Mouse (Mus musculus): ENCODE results near the gene Ypel4. TPM values are rescaled to one million over a fixed set of nuclear protein-coding genes. Genes with fewer than 3 reads are reported as not detected.

Gene Ypel4
- polyA plus RNA-seq, 1 experiment, result 0.35 TPM

GRCm38 (mm10) chr2:84736312-84737161 is 2.7 kb downstream of the Ypel4 start:
- no peaks in the 10 kb centered on the region for H3K27me3 ChIP-seq (ENCODE audit: control insufficient read depth, insufficient read depth, insufficient read length)
- TF ChIP-seq CTCF (IDR thresholded peaks at IDR 0.05; ENCODE audit: control insufficient read depth, insufficient read depth, insufficient read length) (no peak), MYOG (IDR thresholded peaks at IDR 0.05; ENCODE audit: control insufficient read depth, extremely low read depth, insufficient read length) (no peak), MYOD1 (IDR thresholded peaks at IDR 0.05; ENCODE audit: control insufficient read depth, insufficient read length, low read depth) (no peak), USF1 (IDR thresholded peaks at IDR 0.05; ENCODE audit: low read depth) (no peak), FOSL1 (IDR thresholded peaks at IDR 0.05; ENCODE audit: insufficient read depth, low read length, poor library complexity, severe bottlenecking) (no peak), MAX (IDR thresholded peaks at IDR 0.05) (no peak), CEBPB (IDR thresholded peaks at IDR 0.05; ENCODE audit: low read depth) (no peak)
- H3ac ChIP-seq (ENCODE audit: control insufficient read depth, insufficient read length, low read depth), result no peak overlapping the region
- peaks cover 14% of the 10 kb centered on the region for H3K79me2 ChIP-seq (ENCODE audit: control insufficient read depth, insufficient read depth)
- H3K79me3 ChIP-seq (ENCODE audit: low read depth), result peaks cover 3% of the 10 kb centered on the region
- H3K4me3 ChIP-seq (ENCODE audit: insufficient read depth, poor library complexity, severe bottlenecking), result no peak overlapping the region
- H3K36me3 ChIP-seq (ENCODE audit: control insufficient read depth, insufficient read depth), result peaks cover 15% of the 10 kb centered on the region

- no peak for TF ChIP-seq CEBPB (IDR thresholded peaks at IDR 0.05; ENCODE audit: low read depth)
- Histone ChIP-seq H3K27me3 (ENCODE audit: control insufficient read depth, insufficient read depth, insufficient read length) (no peaks in the 10 kb centered on the region), H3ac (ENCODE audit: control insufficient read depth, insufficient read length, low read depth) (no peak overlapping the region), H3K79me3 (ENCODE audit: low read depth) (peaks cover 11% of the 10 kb centered on the region), H3K79me2 (ENCODE audit: control insufficient read depth, insufficient read depth) (peaks cover 23% of the 10 kb centered on the region), H3K36me3 (ENCODE audit: control insufficient read depth, insufficient read depth) (peaks cover 17% of the 10 kb centered on the region), H3K4me3 (ENCODE audit: insufficient read depth, poor library complexity, severe bottlenecking) (no peak overlapping the region)
Observed at GRCm38 (mm10) chr2:84737451-84737925, 3.6 kb downstream of the Ypel4 start.

DNA sequence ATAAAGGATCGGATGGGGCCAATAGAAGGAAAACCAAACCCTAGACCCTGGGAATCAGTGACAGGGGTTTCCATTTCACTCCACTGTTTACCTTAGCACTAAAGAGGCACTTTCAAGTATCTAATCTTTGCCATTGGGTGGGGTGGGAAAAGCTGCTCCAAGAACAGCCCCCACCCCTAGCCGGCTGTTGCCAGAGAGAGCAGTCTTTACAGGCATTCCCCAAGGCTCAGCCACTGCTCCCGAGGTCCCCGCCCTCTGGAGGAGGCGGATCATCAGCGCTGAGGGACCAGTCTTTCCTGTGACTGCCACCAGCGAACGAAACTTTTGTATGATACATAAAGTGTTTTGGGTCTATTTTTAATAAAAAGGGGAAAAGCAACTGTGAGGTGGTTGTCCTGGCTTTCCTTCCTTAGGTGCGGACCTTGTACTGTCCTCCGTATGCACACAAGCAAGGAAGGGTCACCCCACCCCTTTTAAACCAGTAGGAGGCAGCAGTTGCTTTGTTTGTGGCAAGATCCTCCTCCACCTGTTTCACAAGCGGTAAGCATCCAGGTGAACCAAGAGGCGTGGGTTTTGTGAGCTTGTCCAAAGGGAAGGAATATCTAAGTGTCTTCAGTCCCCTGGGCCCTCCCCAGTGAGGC is 4.5 kb downstream of the Ypel4 start:
- Histone ChIP-seq H3K79me2 (ENCODE audit: control insufficient read depth, insufficient read depth) (peaks cover 32% of the 10 kb centered on the region), H3K27me3 (ENCODE audit: control insufficient read depth, insufficient read depth, insufficient read length) (no peaks in the 10 kb centered on the region), H3K4me3 (ENCODE audit: insufficient read depth, poor library complexity, severe bottlenecking) (no peak overlapping the region), H3K36me3 (ENCODE audit: control insufficient read depth, insufficient read depth) (peaks cover 17% of the 10 kb centered on the region), H3K79me3 (ENCODE audit: low read depth) (peaks cover 19% of the 10 kb centered on the region), H3ac (ENCODE audit: control insufficient read depth, insufficient read length, low read depth) (no peak overlapping the region)
- TF ChIP-seq MAX (IDR thresholded peaks at IDR 0.05), result no peak
- TF ChIP-seq MYOD1 (IDR thresholded peaks at IDR 0.05; ENCODE audit: control insufficient read depth, insufficient read length, low read depth), result no peak
- peak; percentile 6 for TF ChIP-seq CTCF (IDR thresholded peaks at IDR 0.05; ENCODE audit: control insufficient read depth, insufficient read depth, insufficient read length)

DNA sequence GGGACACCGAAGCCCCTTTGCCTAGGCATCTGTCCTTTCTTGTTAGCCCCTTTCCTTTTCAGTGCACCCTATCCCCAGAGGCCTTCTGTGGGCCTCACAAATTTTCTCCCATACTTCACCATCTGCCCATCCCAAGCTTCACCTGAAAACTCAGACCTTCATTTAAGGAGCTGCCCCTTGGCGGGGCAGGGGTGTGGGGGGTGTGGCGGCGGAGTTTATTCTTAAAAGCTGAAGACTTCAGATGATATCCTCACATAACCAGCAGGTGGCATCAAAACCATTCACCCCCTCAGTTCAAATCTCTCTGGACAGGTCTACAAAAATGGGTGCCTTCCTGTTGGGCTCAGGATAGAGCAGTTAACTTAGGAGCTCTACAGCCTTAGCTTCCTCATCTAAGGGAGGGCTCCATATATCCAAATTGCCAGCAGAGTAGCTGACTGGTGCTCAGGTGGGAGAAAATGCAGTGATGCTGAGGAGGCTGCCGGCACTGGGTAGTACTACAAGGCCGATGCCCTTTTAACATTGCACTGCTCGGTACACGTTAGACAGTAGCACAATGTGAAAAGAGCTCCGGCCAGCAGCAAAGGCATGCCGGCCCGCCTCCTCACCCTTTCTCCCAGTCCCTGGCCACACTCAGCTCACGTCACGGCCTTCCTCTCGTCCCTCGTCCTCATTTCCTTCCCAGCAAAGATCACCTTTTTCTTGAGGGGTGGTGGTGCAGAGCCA is 6.9 kb downstream of the Ypel4 start:
- Histone ChIP-seq H3ac (ENCODE audit: control insufficient read depth, insufficient read length, low read depth) (no peak overlapping the region), H3K4me3 (ENCODE audit: insufficient read depth, poor library complexity, severe bottlenecking) (no peak overlapping the region), H3K36me3 (ENCODE audit: control insufficient read depth, insufficient read depth) (peaks cover 17% of the 10 kb centered on the region), H3K27me3 (ENCODE audit: control insufficient read depth, insufficient read depth, insufficient read length) (no peaks in the 10 kb centered on the region), H3K79me2 (ENCODE audit: control insufficient read depth, insufficient read depth) (peaks cover 34% of the 10 kb centered on the region), H3K79me3 (ENCODE audit: low read depth) (peaks cover 20% of the 10 kb centered on the region)
- TF ChIP-seq MYOD1 (IDR thresholded peaks at IDR 0.05; ENCODE audit: control insufficient read depth, insufficient read length, low read depth), result no peak
- TF ChIP-seq CEBPB (IDR thresholded peaks at IDR 0.05; ENCODE audit: low read depth), result no peak
- TF ChIP-seq FOSL1 (IDR thresholded peaks at IDR 0.05; ENCODE audit: insufficient read depth, low read length, poor library complexity, severe bottlenecking), result no peak

GRCm38 (mm10) chr2:84741841-84742450 is 8.1 kb downstream of the Ypel4 start:
- H3K79me3 ChIP-seq (ENCODE audit: low read depth), result peaks cover 20% of the 10 kb centered on the region
- TF ChIP-seq FOSL1 (IDR thresholded peaks at IDR 0.05; ENCODE audit: insufficient read depth, low read length, poor library complexity, severe bottlenecking), result no peak
- no peak for TF ChIP-seq MAX (IDR thresholded peaks at IDR 0.05)
- no peak for TF ChIP-seq CTCF (IDR thresholded peaks at IDR 0.05; ENCODE audit: control insufficient read depth, insufficient read depth, insufficient read length)
- no peak for TF ChIP-seq MYOG (IDR thresholded peaks at IDR 0.05; ENCODE audit: control insufficient read depth, extremely low read depth, insufficient read length)
- TF ChIP-seq MYOD1 (IDR thresholded peaks at IDR 0.05; ENCODE audit: control insufficient read depth, insufficient read length, low read depth), result no peak
- no peak for TF ChIP-seq CEBPB (IDR thresholded peaks at IDR 0.05; ENCODE audit: low read depth)
- peak overlapping the region; percentile 69 for H3ac ChIP-seq (ENCODE audit: control insufficient read depth, insufficient read length, low read depth)
- H3K4me3 ChIP-seq (ENCODE audit: insufficient read depth, poor library complexity, severe bottlenecking), result peak overlapping the region; percentile 99
- H3K79me2 ChIP-seq (ENCODE audit: control insufficient read depth, insufficient read depth), result peaks cover 34% of the 10 kb centered on the region
- peaks cover 17% of the 10 kb centered on the region for H3K36me3 ChIP-seq (ENCODE audit: control insufficient read depth, insufficient read depth)
- no peaks in the 10 kb centered on the region for H3K27me3 ChIP-seq (ENCODE audit: control insufficient read depth, insufficient read depth, insufficient read length)
